8 mouse cellular contexts compared by ENCODE assay signal in genomic region chr13:24280439-24281431, GRCm38 (mm10). TPM values are rescaled to one million over a fixed set of nuclear protein-coding genes. Genes with fewer than 3 reads are reported as not detected.
A peak's percentile ranks its signal among the peaks of the same experiment; 100 is the strongest.
DNase-seq lines count a peak whose midpoint lies in the region; ATAC-seq lines count a peak whose summit lies in the region.

Carmil1 (minus strand) TSS chr13:24280795.

- DNase-seq in WW6 (ENCODE audit: low read depth, low spot score): peak; percentile 67
- peak; percentile 76 for DNase-seq in gastrocnemius, postnatal 14 days
- DNase-seq in intestine, embryonic 14.5 days (ENCODE audit: low spot score): peak; percentile 90
- DNase-seq in left cerebral cortex, postnatal 10 days (ENCODE audit: extremely low spot score in 1 of 2, low spot score in 2 of 2): peak; percentile 85 to 88
- peak; percentile 90 for DNase-seq in right cerebral cortex, postnatal 25 days
- DNase-seq in urinary bladder, postnatal 36 days (ENCODE audit: low spot score in 2 of 2): peak; percentile 83

- H3K9ac ChIP-seq in intestine, embryonic 14.5 days (ENCODE audit: low read length): peak within 1 kb of the TSS; percentile 76

- H3K9me3 ChIP-seq in intestine, embryonic 14.5 days (ENCODE audit: control insufficient read depth, low read length): no peaks in the 10 kb centered on the region

- WGBS in intestine, embryonic 14.5 days: under 1% methylated on average over 93 of the region's 96 CpGs

- H3K4me2 ChIP-seq in intestine, embryonic 14.5 days (ENCODE audit: low read length): peak within 1 kb of the TSS; percentile 82

- H3K27me3 ChIP-seq in intestine, embryonic 14.5 days (replicated peaks; ENCODE audit: control insufficient read depth, insufficient read depth, low read length): no peaks in the 10 kb centered on the region

- no peaks in the 10 kb centered on the region for H3K36me3 ChIP-seq in intestine, embryonic 14.5 days (ENCODE audit: control insufficient read depth, insufficient read depth, low read length)

- ATAC-seq in common myeloid progenitor, adult 5-6 weeks (replicated peaks; ENCODE audit: low read depth, poor library complexity, severe bottlenecking): peak; percentile 91
- ATAC-seq in intestine, embryonic 14.5 days (replicated peaks; ENCODE audit: low FRiP score, low TSS enrichment, low read depth): peak; percentile 95
- ATAC-seq in megakaryocyte progenitor cell, adult 5-6 weeks (replicated peaks; ENCODE audit: poor library complexity): peak; percentile 92

- peaks cover 5% of the 10 kb centered on the region; the same call in 1 of the 2 replicates for H3K4me1 ChIP-seq in intestine, embryonic 14.5 days (replicated peaks; ENCODE audit: control insufficient read depth, insufficient read depth, low read length)

- intact Hi-C loops in gastrocnemius, postnatal 14 days (cut with DNase I; ENCODE audit: low total_unique reads): no loop called here
- intact Hi-C loops in left cerebral cortex, postnatal 10 days (cut with DNase I): loop anchor here (5.0 kb wide), 3 partner anchors 168 to 448 kb away; no protein-coding TSS in a partner anchor

- H3K27ac ChIP-seq in intestine, embryonic 14.5 days (ENCODE audit: low read depth): peak within 1 kb of the TSS; percentile 87

- H3K4me3 ChIP-seq in intestine, embryonic 14.5 days (ENCODE audit: low read depth, low read length): peak within 1 kb of the TSS; percentile 70

RNA-seq across cellular contexts. Expression of gene Carmil1, which starts in this region (rescaled TPM):
- 2.6 and 2.7 TPM in 2 replicates for total RNA-seq in common myeloid progenitor, adult 5-6 weeks (2017)
- 1 to 10 TPM; 2.9 to 3.8 TPM for total RNA-seq in gastrocnemius, postnatal 14 days (2021)
- polyA plus RNA-seq in intestine, embryonic 14.5 days (2014; fragmentation: Nextera tagmentation; extraction: Ambion mirVana): 43.5 and 43.7 TPM in 2 replicates
- total RNA-seq in left cerebral cortex, postnatal 10 days (2021): 10 to 100 TPM; 47.6 to 52.3 TPM
- total RNA-seq in megakaryocyte progenitor cell, adult 5-6 weeks (2015): 3.7 and 3.8 TPM in 2 replicates
- 4.9 and 5.6 TPM in 2 replicates for total RNA-seq in megakaryocyte progenitor cell, adult 5-6 weeks (2017)

Comparison
In these comparisons a context has a peak if more than half of its experiments do, and no peak if none do; other contexts are left out.
1. Peak in every context shown above with its lines: DNase-seq, ATAC-seq, H3K4me3 ChIP-seq and H3K27ac ChIP-seq.
2. RNA of gene Carmil1 (total RNA-seq): 47.6 to 52.3 TPM in left cerebral cortex, postnatal 10 days; 3.7 to 5.6 TPM in megakaryocyte progenitor cell, adult 5-6 weeks, 2.9 to 3.8 TPM in gastrocnemius, postnatal 14 days and 2.6 to 2.7 TPM in common myeloid progenitor, adult 5-6 weeks; every median in the first group is over 4 times any median in the second.